Mouse (Mus musculus) small intestine, adult 2 months (tissue): ENCODE results near the gene Stk38. TPM values are rescaled to one million over a fixed set of nuclear protein-coding genes. Genes with fewer than 3 reads are reported as not detected.

ENCODE experiments used
- H3K27ac ChIP-seq: fragments of 200-500 bp; 2 replicates; pipeline ENCODE4 v1.5.1; 2012; ENCODE audit warnings: low read depth, low read length, control low read depth, inconsistent platforms; ENCODE audit not compliant: insufficient read depth
- H3K27me3 ChIP-seq: fragments of 200-500 bp; 2 replicates; pipeline ENCODE4 v1.6.1; 2012; ENCODE audit warnings: mild to moderate bottlenecking, moderate library complexity, low read length, inconsistent platforms; ENCODE audit not compliant: control insufficient read depth, insufficient read depth
- H3K36me3 ChIP-seq: fragments of 200-500 bp; 2 replicates; pipeline ENCODE4 v1.6.1; 2012; ENCODE audit warnings: mild to moderate bottlenecking, low read length, control low read depth, inconsistent platforms; ENCODE audit not compliant: control insufficient read depth, insufficient read depth
- H3K4me1 ChIP-seq: fragments of 200-500 bp; 2 replicates; pipeline ENCODE4 v1.6.1; 2012; ENCODE audit warnings: low read length, inconsistent platforms, mixed read lengths; ENCODE audit not compliant: control insufficient read depth, insufficient read depth, insufficient read length
- H3K4me3 ChIP-seq: fragments of 200-500 bp; 2 replicates; pipeline ENCODE4 v1.5.1; 2012; ENCODE audit warnings: low read depth, mild to moderate bottlenecking, control low read depth, inconsistent platforms, low read length, moderate library complexity
- CTCF ChIP-seq: fragments of 200-500 bp; IDR thresholded peaks from 2 replicates; pipeline ENCODE4 v1.5.1; 2012; ENCODE audit warnings: low read depth, mild to moderate bottlenecking, control low read depth, inconsistent platforms, low read length, moderate library complexity, mixed read lengths; ENCODE audit not compliant: insufficient replicate concordance, insufficient read length; ENCODE audit errors: extremely low read depth
- POLR2A ChIP-seq: fragments of 200-500 bp; IDR thresholded peaks from 2 replicates; pipeline ENCODE4 v1.6.1; 2012; ENCODE audit warnings: low read depth, mild to moderate bottlenecking, control low read depth, inconsistent platforms, low read length, moderate library complexity
- WGBS: fragments of 180-500 bp; shearing (Covaris S2); methylation state at CpG from one replicate; pipeline ENCODE4 v1.1.7; 2018; 5-methylcytosine and 5-hydroxymethylcytosine counted together
- polyA plus RNA-seq: library from polyadenylated mRNA; depleted of rRNA; stranded (reverse); fragments of >200 nt; gene quantifications from 2 replicates; pipeline ENCODE4 v1.2.3, GENCODE M21; 2012

The Stk38 gene
- polyA plus RNA-seq, 1 experiment: 105 TPM

- 71% methylated on average over 11 of the region's 11 CpGs for WGBS
- TF ChIP-seq CTCF (peak; percentile 23; the same call in 1 of the 2 replicates), POLR2A (no peak)
- no peaks in the 10 kb centered on the region for H3K27me3 ChIP-seq
Measured at GRCm38 (mm10) chr17:29018292-29018984, 10.6 kb upstream of the Stk38 start.

GRCm38 (mm10) chr17:29016705-29017104, 8.9 kb upstream of the Stk38 start:
- 31% methylated on average over 4 of the region's 4 CpGs for WGBS
- peaks cover 3% of the 10 kb centered on the region; the same call in 1 of the 2 replicates for H3K4me1 ChIP-seq
- TF ChIP-seq CTCF (no peak), POLR2A (no peak)
- H3K36me3 ChIP-seq: no peaks in the 10 kb centered on the region
- no peak overlapping the region for H3K4me3 ChIP-seq
- no peaks in the 10 kb centered on the region for H3K27me3 ChIP-seq
- peak overlapping the region; percentile 88 for H3K27ac ChIP-seq

More at GRCm38 (mm10) chr17:29018292-29018984, 10.6 kb upstream of the Stk38 start:
- peaks cover 3% of the 10 kb centered on the region; the same call in 1 of the 2 replicates for H3K4me1 ChIP-seq
- no peaks in the 10 kb centered on the region for H3K36me3 ChIP-seq
- no peak overlapping the region for H3K27ac ChIP-seq
- H3K4me3 ChIP-seq: no peak overlapping the region

- Histone ChIP-seq H3K27ac (no peak overlapping the region), H3K36me3 (no peaks in the 10 kb centered on the region), H3K4me3 (no peak overlapping the region), H3K27me3 (no peaks in the 10 kb centered on the region), H3K4me1 (peaks cover 3% of the 10 kb centered on the region; the same call in 1 of the 2 replicates)
- TF ChIP-seq POLR2A: no peak
- peak; percentile 72; the same call in 1 of the 2 replicates for TF ChIP-seq CTCF
- WGBS: 70% methylated on average over 2 of the region's 2 CpGs
Measured at GRCm38 (mm10) chr17:29015638-29016037, 7.8 kb upstream of the Stk38 start.

GRCm38 (mm10) chr17:29014235-29014634, 6.4 kb upstream of the Stk38 start:
- no peaks in the 10 kb centered on the region for H3K36me3 ChIP-seq
- TF ChIP-seq POLR2A (no peak), CTCF (no peak)
- no peak overlapping the region for H3K4me3 ChIP-seq

GRCm38 (mm10) chr17:29009181-29009580, 1.4 kb upstream of the Stk38 start:
- no peak overlapping the region for H3K27ac ChIP-seq
- no peaks in the 10 kb centered on the region for H3K27me3 ChIP-seq
- no peaks in the 10 kb centered on the region for H3K36me3 ChIP-seq
- 91% methylated on average over 4 of the region's 4 CpGs for WGBS
- TF ChIP-seq CTCF: no peak
- TF ChIP-seq POLR2A: no peak
- peaks cover 10% of the 10 kb centered on the region; the same call in 1 of the 2 replicates for H3K4me1 ChIP-seq
- no peak overlapping the region for H3K4me3 ChIP-seq

More at GRCm38 (mm10) chr17:29014235-29014634, 6.4 kb upstream of the Stk38 start:
- no peaks in the 10 kb centered on the region for H3K27me3 ChIP-seq
- H3K4me1 ChIP-seq: peaks cover 3% of the 10 kb centered on the region; the same call in 1 of the 2 replicates
- no peak overlapping the region for H3K27ac ChIP-seq

- Histone ChIP-seq H3K36me3 (no peaks in the 10 kb centered on the region), H3K27me3 (no peaks in the 10 kb centered on the region), H3K4me1 (peaks cover 10% of the 10 kb centered on the region; the same call in 1 of the 2 replicates), H3K27ac (peak overlapping the region; percentile 88), H3K4me3 (peak overlapping the region; percentile 75; the same call in 1 of the 2 replicates)
- TF ChIP-seq CTCF (no peak), POLR2A (no peak)
- WGBS: 17% methylated on average over 8 of the region's 8 CpGs
Measured at GRCm38 (mm10) chr17:29008326-29008650, 493 bp upstream of the Stk38 start.

GRCm38 (mm10) chr17:29007243-29007640, 553 bp downstream of the Stk38 start:
- no peak for TF ChIP-seq POLR2A
- TF ChIP-seq CTCF: no peak
- Histone ChIP-seq H3K27me3 (no peaks in the 10 kb centered on the region), H3K4me1 (peaks cover 10% of the 10 kb centered on the region; the same call in 1 of the 2 replicates), H3K27ac (peak overlapping the region; percentile 88), H3K36me3 (no peaks in the 10 kb centered on the region), H3K4me3 (peak overlapping the region; percentile 75)
- WGBS: under 1% methylated on average over 19 of the region's 19 CpGs
